Mouse (Mus musculus): ENCODE data around the gene Scarb1. TPM values are rescaled to one million over a fixed set of nuclear protein-coding genes. Genes with fewer than 3 reads are reported as not detected.

Scarb1 gene
- polyA plus RNA-seq, 1 experiment from 2014 or later: 64.9 TPM

- H3K9ac ChIP-seq (replicated peaks; ENCODE audit: low read depth): no peak overlapping the region
- ATAC-seq (no peak), DNase-seq (ENCODE audit: low spot score) (no peak)
- H3K4me2 ChIP-seq (replicated peaks; ENCODE audit: low read depth, low read length): no peak overlapping the region
- no peaks in the 10 kb centered on the region for H3K27me3 ChIP-seq (replicated peaks; ENCODE audit: insufficient read depth, low read length)
- H3K9me3 ChIP-seq (ENCODE audit: low read length): no peaks in the 10 kb centered on the region
- no peak overlapping the region for H3K27ac ChIP-seq (ENCODE audit: low read length)
- H3K4me1 ChIP-seq (ENCODE audit: insufficient read depth, low read depth, low read length): peaks cover 4% of the 10 kb centered on the region; the same call in 1 of the 2 replicates
- WGBS: 58% methylated on average over 7 of the region's 7 CpGs
- H3K4me3 ChIP-seq (ENCODE audit: low read depth, low read length): no peak overlapping the region
- H3K36me3 ChIP-seq (ENCODE audit: insufficient read depth, low read length): no peaks in the 10 kb centered on the region
- no peak for TF ChIP-seq EP300 (IDR thresholded peaks at IDR 0.05)
- TF ChIP-seq CTCF (IDR thresholded peaks at IDR 0.05): no peak
Measured at GRCm38 (mm10) chr5:125317296-125317695, 23.6 kb downstream of the Scarb1 start.

- DNase-seq (ENCODE audit: low spot score) (no peak), ATAC-seq (no peak)
- H3K4me3 ChIP-seq (ENCODE audit: low read depth, low read length): no peak overlapping the region
- no peaks in the 10 kb centered on the region for H3K9me3 ChIP-seq (ENCODE audit: low read length)
- WGBS: 47% methylated on average over 2 of the region's 2 CpGs
- no peaks in the 10 kb centered on the region for H3K27me3 ChIP-seq (replicated peaks; ENCODE audit: insufficient read depth, low read length)
- no peaks in the 10 kb centered on the region for H3K36me3 ChIP-seq (ENCODE audit: insufficient read depth, low read length)
- H3K4me1 ChIP-seq (ENCODE audit: insufficient read depth, low read depth, low read length): peaks cover 4% of the 10 kb centered on the region; the same call in 1 of the 2 replicates
- TF ChIP-seq CTCF (IDR thresholded peaks at IDR 0.05) (no peak), EP300 (IDR thresholded peaks at IDR 0.05) (no peak)
- no peak overlapping the region for H3K9ac ChIP-seq (replicated peaks; ENCODE audit: low read depth)
- no peak overlapping the region for H3K27ac ChIP-seq (ENCODE audit: low read length)
- H3K4me2 ChIP-seq (replicated peaks; ENCODE audit: low read depth, low read length): no peak overlapping the region
Measured at GRCm38 (mm10) chr5:125316771-125317170, 24.1 kb downstream of the Scarb1 start.

DNA sequence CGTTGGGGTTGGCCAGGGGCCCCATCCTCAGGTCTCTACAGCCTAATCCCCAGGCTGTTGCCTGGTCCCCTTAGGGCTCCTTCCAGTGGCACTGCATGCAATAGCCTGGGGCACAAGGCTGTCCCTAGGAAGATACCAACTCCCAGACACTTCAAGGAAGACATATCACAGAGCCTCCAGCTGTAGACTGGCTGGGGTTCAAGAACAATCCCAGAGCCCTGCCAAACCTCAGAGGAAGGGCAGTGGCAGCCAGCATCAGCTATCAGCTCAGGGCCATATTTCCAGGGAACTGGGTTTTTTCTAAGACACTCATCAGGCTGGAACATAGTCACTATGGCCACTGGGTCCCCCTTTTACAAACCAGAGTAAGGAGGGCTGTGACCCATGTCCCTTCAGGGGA is 25.8 kb downstream of the Scarb1 start:
- H3K27me3 ChIP-seq (replicated peaks; ENCODE audit: insufficient read depth, low read length): no peaks in the 10 kb centered on the region
- no peaks in the 10 kb centered on the region for H3K36me3 ChIP-seq (ENCODE audit: insufficient read depth, low read length)
- no peak overlapping the region for H3K4me3 ChIP-seq (ENCODE audit: low read depth, low read length)
- TF ChIP-seq EP300 (IDR thresholded peaks at IDR 0.05): no peak
- no peak for TF ChIP-seq CTCF (IDR thresholded peaks at IDR 0.05)
- H3K9ac ChIP-seq (replicated peaks; ENCODE audit: low read depth): no peak overlapping the region
- H3K9me3 ChIP-seq (ENCODE audit: low read length): no peaks in the 10 kb centered on the region
- peaks cover 4% of the 10 kb centered on the region; the same call in 1 of the 2 replicates for H3K4me1 ChIP-seq (ENCODE audit: insufficient read depth, low read depth, low read length)
- no peak overlapping the region for H3K27ac ChIP-seq (ENCODE audit: low read length)
- DNase-seq (ENCODE audit: low spot score): no peak
- no peak for ATAC-seq
- H3K4me2 ChIP-seq (replicated peaks; ENCODE audit: low read depth, low read length): no peak overlapping the region
- 73% methylated on average over 1 of the region's 1 CpGs for WGBS

DNA sequence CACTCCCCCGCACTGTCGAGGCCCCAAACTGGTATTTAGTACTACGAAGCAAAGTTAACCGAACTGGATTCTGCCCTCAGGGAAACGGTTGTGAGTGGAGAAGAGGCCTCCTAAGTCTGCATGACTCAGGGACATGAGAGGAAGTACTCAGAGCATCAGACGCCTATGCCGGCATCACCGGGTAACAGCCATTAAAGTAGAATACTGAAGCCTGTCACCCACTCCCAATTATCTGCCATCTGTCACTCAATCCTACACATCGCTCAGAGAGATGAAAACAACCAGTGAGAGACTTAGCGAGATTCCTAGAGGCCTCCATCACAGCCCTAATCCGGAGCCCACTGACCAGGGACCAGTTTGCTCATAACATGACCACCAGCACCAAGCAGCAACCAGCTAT is 26.9 kb downstream of the Scarb1 start:
- Histone ChIP-seq H3K9me3 (ENCODE audit: low read length) (no peaks in the 10 kb centered on the region), H3K27me3 (replicated peaks; ENCODE audit: insufficient read depth, low read length) (no peaks in the 10 kb centered on the region), H3K4me2 (replicated peaks; ENCODE audit: low read depth, low read length) (no peak overlapping the region), H3K4me3 (ENCODE audit: low read depth, low read length) (no peak overlapping the region), H3K4me1 (ENCODE audit: insufficient read depth, low read depth, low read length) (peaks cover 4% of the 10 kb centered on the region; the same call in 1 of the 2 replicates), H3K9ac (replicated peaks; ENCODE audit: low read depth) (no peak overlapping the region), H3K27ac (ENCODE audit: low read length) (no peak overlapping the region), H3K36me3 (ENCODE audit: insufficient read depth, low read length) (no peaks in the 10 kb centered on the region)
- ATAC-seq (no peak), DNase-seq (ENCODE audit: low spot score) (no peak)
- WGBS: 79% methylated on average over 11 of the region's 11 CpGs
- no peak for TF ChIP-seq CTCF (IDR thresholded peaks at IDR 0.05)
- no peak for TF ChIP-seq EP300 (IDR thresholded peaks at IDR 0.05)

DNA sequence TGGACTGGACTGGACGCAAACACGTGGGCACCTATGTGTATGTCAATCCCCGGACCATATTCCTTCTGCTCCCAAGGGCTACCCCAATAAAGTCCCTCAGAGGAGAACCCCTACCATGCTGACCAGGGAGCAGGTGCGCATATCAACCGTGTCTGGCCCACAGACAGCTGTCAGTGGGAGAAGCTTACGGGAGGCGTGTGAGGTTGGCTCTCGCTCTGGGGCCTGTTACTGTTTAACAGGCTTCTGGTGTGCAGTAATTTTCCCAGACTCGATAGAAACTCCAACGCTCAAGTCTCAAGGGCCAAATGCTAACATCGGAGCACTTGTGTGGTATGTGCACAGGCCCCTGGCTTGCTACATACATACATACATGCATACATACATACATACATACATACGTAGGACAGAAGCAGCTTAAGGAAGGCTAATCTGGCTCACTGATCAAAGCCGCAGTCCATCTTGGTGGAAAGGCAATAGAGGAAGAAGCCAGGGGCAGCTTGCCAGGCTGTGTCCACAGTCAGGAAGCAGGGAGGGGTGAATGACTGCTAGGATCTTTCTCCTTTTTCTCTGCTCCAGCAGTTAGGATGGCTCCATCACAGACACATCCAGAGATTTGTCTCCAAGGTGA is 27.8 kb downstream of the Scarb1 start:
- 57% methylated on average over 13 of the region's 13 CpGs for WGBS
- Histone ChIP-seq H3K9ac (replicated peaks; ENCODE audit: low read depth) (no peak overlapping the region), H3K4me3 (ENCODE audit: low read depth, low read length) (no peak overlapping the region), H3K36me3 (ENCODE audit: insufficient read depth, low read length) (no peaks in the 10 kb centered on the region), H3K27ac (ENCODE audit: low read length) (no peak overlapping the region), H3K27me3 (replicated peaks; ENCODE audit: insufficient read depth, low read length) (no peaks in the 10 kb centered on the region), H3K4me1 (ENCODE audit: insufficient read depth, low read depth, low read length) (peaks cover 4% of the 10 kb centered on the region; the same call in 1 of the 2 replicates), H3K4me2 (replicated peaks; ENCODE audit: low read depth, low read length) (no peak overlapping the region), H3K9me3 (ENCODE audit: low read length) (no peaks in the 10 kb centered on the region)
- ATAC-seq: no peak
- TF ChIP-seq EP300 (IDR thresholded peaks at IDR 0.05) (no peak), CTCF (IDR thresholded peaks at IDR 0.05) (no peak)
- peak; percentile 70 for DNase-seq (ENCODE audit: low spot score)

- Histone ChIP-seq H3K27me3 (replicated peaks; ENCODE audit: insufficient read depth, low read length) (no peaks in the 10 kb centered on the region), H3K4me2 (replicated peaks; ENCODE audit: low read depth, low read length) (no peak overlapping the region), H3K27ac (ENCODE audit: low read length) (no peak overlapping the region), H3K36me3 (ENCODE audit: insufficient read depth, low read length) (no peaks in the 10 kb centered on the region), H3K9me3 (ENCODE audit: low read length) (no peaks in the 10 kb centered on the region), H3K9ac (replicated peaks; ENCODE audit: low read depth) (no peak overlapping the region), H3K4me1 (ENCODE audit: insufficient read depth, low read depth, low read length) (peaks cover 4% of the 10 kb centered on the region; the same call in 1 of the 2 replicates), H3K4me3 (ENCODE audit: low read depth, low read length) (no peak overlapping the region)
- TF ChIP-seq EP300 (IDR thresholded peaks at IDR 0.05): no peak
- no peak for TF ChIP-seq CTCF (IDR thresholded peaks at IDR 0.05)
- DNase-seq (ENCODE audit: low spot score) (no peak), ATAC-seq (no peak)
- WGBS: 51% methylated on average over 2 of the region's 2 CpGs
Measured at GRCm38 (mm10) chr5:125310986-125311385, 29.9 kb downstream of the Scarb1 start.

Measured in lung, postnatal 0 days (tissue).